Mouse (Mus musculus): ENCODE data around the gene Rhox6.
"Not testable (repeated sequence)": the region's sequence is repeated elsewhere in the genome, so short reads cannot be mapped to it uniquely, and the experiment has no call there.

The Rhox6 gene

DNA sequence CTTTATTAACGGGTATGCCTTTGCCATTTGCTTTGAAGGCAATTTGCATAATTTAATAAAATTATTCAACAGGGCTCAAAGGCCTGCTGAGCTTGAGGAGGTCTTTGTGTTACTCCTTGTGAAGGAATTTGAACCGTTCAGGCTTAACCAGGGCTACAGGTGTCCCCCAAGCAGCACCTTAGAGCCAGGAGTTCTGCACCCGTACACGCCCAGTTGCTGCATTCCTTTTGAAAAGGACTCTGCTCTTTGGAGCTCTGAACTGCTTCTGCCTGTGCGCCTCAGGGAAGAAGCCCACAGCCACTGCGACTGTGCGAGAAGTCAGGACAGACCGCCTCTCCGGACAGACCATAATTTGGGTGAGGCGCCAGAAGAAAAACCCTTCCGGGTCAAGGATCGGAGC is at the start of gene Rhox6:
Gene Rhox6 (plus strand): TSS at position 301 of the 400 bp plus-strand sequence.
- DNase-seq (ENCODE audit: low read depth, low spot score), result not testable (repeated sequence)

DNA sequence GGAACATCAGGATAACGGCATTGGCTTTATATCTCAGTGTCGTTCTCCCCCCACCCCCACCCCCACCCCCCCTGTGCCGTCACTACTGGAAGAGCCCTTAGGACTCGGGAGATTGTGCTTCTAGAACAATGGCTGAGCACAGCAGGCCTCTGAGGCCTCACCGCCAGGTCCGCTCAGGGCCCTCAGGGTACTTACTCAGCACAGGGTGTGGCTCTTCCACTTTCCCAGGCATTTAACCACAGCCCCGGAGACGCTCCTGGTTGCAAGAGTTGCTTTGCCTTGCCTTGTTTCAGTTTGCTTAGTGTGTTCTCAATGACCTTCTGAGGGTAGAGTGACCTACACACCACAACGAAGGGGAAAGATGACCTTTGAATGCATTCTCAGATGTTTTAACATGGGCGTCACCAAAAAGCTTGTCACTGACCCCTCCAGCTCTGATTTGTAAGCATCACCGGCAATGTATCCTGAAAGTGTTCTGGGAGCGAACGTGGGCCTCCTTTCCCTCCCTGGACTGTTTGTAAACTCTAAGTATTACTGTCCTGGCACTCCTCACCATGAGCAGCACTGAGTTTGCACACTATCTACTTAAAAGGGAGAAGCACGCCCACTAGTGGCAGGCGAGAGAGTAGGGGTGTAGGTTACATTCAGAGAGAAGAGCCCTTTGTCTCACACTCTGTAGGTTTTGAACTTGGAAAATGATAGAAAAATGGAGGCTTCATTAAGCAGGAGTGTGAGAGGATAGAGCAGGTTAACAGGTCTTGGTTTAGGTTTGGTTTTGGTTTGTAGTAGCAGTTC is 19.2 kb upstream of the Rhox6 start:
- no peak for DNase-seq (ENCODE audit: low read depth, low spot score)

GRCm38 (mm10) chrX:37809396-37809795 is 17.3 kb upstream of the Rhox6 start:
- no peak for DNase-seq (ENCODE audit: low read depth, low spot score)

GRCm38 (mm10) chrX:37811179-37811578 is 15.5 kb upstream of the Rhox6 start:
- DNase-seq (ENCODE audit: low read depth, low spot score), result no peak

- DNase-seq (ENCODE audit: low read depth, low spot score), result no peak
Observed at GRCm38 (mm10) chrX:37815665-37816064, 11.0 kb upstream of the Rhox6 start.

DNA sequence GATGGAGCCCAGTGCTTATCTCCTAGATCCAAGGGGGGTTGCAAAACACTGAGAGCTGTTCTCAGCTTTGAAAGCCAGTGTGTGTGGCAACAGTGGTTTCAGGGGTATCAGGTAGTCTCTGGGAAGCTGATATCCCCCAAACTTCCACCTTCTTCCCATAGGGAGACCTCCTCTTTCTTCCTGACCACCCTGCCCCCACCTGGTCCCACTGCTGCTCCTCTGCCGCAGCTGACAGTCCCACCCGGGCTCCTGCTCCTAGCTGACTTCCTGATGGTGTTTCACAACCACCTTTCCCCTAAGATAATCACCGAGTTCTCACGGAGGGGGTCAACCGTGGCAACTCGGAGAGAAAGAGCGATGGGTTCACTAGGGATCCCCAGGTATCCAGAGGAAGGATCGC is 4.7 kb downstream of the Rhox6 start, which contains the start of gene Rhox7a:
Gene Rhox7a (plus strand): TSS at position 301 of the 400 bp plus-strand sequence.
- DNase-seq (ENCODE audit: low read depth, low spot score), result not testable (repeated sequence)

GRCm38 (mm10) chrX:37871641-37872040 is 44.9 kb downstream of the Rhox6 start:
- DNase-seq (ENCODE audit: low read depth, low spot score), result no peak

GRCm38 (mm10) chrX:37878844-37879243 is 52.1 kb downstream of the Rhox6 start, which contains the start of gene Rhox8:
Gene Rhox8 (minus strand): TSS chrX:37878944.
- DNase-seq (ENCODE audit: low read depth, low spot score), result no peak
